Mouse (Mus musculus) thymus, postnatal 14 days (tissue): ENCODE measurements at regions not wholly inside any gene's neighbourhood (a gene's known extent, or its start where the extent isn't known, plus 50 kb on each side); places are given as distances from the start of the nearest gene placed in this dataset.
"Not testable (repeated sequence)": the region's sequence is repeated elsewhere in the genome, so short reads cannot be mapped to it uniquely, and the experiment has no call there.

ENCODE experiments used
- DNase-seq: peaks from one replicate; pipeline ENCODE4 v3.0.0; 2021

DNA sequence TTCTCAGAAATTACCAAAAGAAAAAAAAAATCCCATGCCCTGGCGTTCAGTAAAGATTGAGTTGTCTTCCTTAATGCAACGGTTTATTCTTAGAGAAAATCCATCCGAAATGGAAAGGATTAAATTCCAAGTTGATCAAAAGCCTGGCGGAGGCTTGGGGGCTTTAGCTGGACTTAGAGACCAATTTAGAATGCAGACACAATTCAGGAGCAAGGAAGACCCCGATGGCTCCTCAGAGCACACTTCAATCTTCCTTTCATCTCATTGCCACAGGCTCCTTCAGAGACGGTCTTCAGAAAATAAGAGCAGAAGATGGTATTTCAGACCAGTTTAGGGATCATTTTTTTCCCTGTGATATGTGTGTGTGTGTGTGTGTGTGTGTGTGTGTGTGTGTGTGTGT, 171.8 kb downstream of the Ankrd50 start:
- no peak for DNase-seq

DNA sequence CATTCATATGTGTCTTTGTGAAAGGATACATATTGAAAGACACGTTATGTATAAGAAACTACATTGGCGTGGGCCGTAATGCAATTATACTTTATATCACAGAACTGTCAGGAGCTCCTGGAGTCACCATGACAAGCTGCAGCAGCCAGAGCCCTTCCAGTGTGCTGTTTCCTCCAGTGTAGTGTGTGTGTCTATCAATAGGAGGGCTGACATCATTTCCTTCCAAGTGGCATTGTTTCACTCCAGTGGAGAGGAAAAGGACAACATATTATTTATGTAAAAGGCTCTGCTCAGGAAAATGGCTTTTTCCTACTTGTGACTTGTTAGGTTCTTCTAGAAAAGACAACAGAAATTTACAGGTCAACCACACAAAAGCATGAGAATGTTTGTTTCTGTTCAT, 172.5 kb downstream of the Ankrd50 start:
- DNase-seq, result no peak

DNA sequence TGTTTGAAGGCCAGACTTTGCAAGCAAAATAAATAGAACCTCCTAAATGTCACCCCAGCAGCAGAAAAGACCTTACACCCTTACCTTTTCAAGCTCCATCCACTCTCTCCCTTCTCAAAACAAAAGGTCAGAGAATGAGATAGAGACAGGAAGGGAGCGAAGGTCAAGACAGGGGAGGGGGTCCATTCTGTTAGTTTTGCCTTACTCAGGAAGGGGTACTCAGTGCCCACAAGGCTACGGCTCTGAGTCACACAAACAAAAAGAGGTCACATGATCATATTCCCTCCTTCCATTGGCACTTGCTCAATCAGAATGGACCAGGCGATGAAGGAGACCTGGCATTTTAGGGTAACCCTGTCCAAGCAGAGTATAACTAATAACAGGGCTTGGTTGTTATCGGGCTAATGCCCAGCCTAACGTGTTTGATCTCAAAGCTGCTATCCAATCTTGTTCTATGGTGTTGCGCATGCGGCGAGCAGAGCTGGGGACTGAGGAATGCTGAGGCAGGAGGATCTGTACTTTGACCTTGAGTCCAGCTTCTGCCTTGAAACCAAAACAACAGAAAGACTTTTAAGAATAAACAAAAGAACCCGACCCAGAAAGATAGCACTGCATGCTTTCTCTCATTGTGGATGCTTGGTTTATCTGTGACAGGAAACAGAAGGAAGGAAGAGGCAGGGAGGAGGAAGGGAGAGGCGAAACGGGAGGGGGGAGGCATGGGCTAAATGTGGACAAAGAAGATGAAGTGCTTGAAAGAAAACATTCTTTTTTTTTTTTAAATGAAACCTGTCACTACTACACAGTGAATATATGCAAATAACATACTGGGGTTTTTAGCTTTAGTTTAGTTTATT, 184.5 kb downstream of the Ankrd50 start:
- no peak for DNase-seq

GRCm38 (mm10) chr3:38299236-38299897, 185.3 kb downstream of the Ankrd50 start:
- no peak for DNase-seq

GRCm38 (mm10) chr3:38297499-38297898, 187.1 kb downstream of the Ankrd50 start:
- DNase-seq, result no peak

GRCm38 (mm10) chr3:38289062-38289461, 195.6 kb downstream of the Ankrd50 start:
- DNase-seq, result no peak

GRCm38 (mm10) chr3:38283687-38284124, 200.9 kb downstream of the Ankrd50 start:
- peak; percentile 29 for DNase-seq

- no peak for DNase-seq
Observed at GRCm38 (mm10) chr3:38282891-38283290, 201.8 kb downstream of the Ankrd50 start.

- DNase-seq, result no peak
Observed at GRCm38 (mm10) chr3:38281683-38282082, 203.0 kb downstream of the Ankrd50 start.

DNA sequence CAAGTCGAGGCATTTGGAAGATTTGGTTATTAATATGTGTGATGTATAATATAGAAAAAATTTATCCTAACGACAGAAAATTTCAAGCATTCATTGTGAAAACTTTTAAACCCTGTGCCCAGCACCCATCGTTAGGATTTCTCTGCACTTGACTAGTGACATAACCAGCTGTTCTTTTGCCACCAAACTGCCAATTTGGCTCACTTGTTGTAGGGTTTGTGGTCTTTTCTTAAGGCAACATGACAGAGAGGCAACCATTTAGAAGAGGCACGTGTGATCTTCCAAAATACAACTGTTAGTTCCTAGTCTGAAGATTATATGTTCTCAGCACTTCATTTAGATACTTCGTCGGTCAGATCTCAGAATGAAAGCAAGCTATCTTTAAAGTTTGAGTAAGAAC, 203.8 kb downstream of the Ankrd50 start:
- peak; percentile 29 for DNase-seq

GRCm38 (mm10) chr3:38280105-38280504, 204.5 kb downstream of the Ankrd50 start:
- DNase-seq, result peak; percentile 78

DNA sequence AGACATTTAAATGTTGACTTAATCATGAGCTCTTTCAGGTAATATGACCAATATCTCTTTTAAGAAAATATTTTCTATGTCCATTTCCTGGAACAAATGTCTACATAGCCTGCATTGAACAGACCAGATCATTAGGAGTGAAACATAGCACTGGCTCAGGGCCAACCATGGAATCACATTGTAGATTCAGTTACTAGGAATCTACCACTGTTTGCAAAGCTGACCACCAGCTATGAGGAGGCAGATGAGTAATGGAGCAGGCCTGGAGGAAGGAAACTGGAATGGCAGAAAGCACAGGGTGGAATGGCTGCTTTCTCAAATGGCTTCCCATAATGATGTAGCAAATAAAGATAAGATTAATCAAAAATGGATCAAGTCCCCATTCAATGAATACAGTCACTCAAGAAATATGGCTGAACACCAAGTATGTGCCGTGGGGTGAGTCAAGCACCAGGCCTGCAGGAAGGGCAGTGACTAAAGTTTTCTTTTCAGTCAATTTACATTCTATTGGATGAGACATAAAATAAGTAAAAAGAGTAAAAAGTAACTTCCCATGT, 207.6 kb downstream of the Ankrd50 start:
- DNase-seq, result no peak

- no peak for DNase-seq
Observed at GRCm38 (mm10) chr3:38275321-38275720, 209.3 kb downstream of the Ankrd50 start.

- DNase-seq, result no peak
Observed at GRCm38 (mm10) chr3:38270742-38271141, 213.9 kb downstream of the Ankrd50 start.

- no peak for DNase-seq
Observed at GRCm38 (mm10) chr3:38268226-38268625, 216.4 kb downstream of the Ankrd50 start.

GRCm38 (mm10) chr3:38263261-38264141, 221.1 kb downstream of the Ankrd50 start:
- DNase-seq, result no peak

- no peak for DNase-seq
Observed at GRCm38 (mm10) chr3:38261326-38262075, 223.1 kb downstream of the Ankrd50 start.

DNA sequence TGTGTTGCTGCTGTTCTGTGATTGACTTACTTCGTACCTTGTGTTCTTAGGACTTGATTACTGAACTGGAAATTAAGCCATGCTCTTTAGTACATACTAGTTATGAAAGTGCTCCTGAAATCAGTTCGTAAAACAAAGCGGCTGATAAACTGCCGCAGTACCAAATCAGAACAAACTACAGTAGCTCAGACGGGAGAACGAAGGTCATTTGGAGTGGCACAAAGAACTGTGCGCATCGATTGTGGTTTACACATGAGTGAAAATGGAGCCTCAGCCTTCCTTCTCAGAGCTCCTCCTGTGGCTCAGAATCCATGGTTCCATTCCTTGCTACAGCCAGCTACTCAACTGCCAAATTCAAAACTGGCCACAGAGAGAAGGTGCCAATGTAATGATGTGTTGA, 225.4 kb downstream of the Ankrd50 start:
- not testable (repeated sequence) for DNase-seq

DNA sequence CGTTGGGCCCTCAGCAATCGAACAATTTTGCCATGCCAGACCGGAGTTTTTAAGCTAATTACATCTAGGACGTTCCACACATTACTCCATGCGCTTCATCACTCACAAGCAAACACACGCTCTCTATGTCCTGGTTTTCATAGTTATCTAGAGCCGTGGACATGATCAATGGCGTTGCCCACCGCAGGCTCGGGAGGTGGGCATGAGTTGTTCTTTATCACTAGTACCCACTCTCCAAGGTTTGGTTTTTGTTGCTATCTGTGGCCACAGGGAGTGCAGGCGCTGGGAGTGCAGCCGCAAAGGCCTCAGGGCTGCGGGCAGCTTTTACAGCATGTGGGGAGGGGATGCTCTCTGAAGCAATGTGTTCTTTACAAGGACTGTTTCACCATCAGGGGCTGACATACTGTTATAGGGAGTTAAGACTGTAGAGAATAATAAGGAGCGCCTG, 226.8 kb downstream of the Ankrd50 start:
- no peak for DNase-seq

DNA sequence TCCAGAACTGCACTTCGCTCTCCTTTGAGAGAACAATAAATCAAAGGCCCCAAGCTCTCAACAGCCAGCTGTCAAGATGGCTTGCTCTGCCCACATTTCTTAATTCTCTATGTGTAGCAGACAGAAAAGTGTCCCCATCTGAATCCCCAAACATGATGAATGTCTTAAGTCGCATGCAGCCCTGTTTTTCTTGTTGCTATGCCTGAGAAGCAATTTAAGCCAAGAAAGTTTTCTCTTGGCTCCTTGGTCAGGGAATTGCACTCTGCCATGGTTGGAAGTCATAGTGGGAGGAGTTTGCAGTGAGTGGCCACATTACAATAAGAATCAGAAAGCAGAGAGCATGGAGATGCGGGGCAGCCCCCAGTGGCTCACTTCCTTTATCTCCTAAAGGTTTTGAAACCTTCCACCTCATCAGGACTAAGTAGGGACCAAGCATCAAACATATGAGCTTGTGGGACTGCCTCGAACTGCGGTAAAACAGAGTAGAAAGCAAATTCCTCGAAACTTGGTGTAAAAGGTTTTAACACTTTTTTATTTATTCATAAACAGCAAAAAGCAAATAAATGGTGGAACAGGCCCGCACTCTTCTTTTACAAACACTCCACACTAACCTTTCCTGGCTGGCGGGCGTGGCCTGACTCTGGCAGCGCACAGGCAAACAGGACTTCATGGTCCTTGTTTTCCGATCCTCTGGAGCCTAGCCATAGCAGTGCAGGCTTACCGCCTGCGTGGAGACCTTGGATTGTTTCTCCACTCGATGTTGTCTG, 227.4 kb downstream of the Ankrd50 start:
- no peak for DNase-seq

GRCm38 (mm10) chr3:38255674-38256073, 229.0 kb downstream of the Ankrd50 start:
- DNase-seq, result peak; percentile 53
